Mouse (Mus musculus): ENCODE results near the gene Magohb.

Gene Magohb

GRCm38 (mm10) chr6:131262778-131263177, 30.3 kb downstream of the Magohb start:
- in situ Hi-C loops (cut with MseI, MboI): no loop called here

- in situ Hi-C loops (cut with MseI, MboI): no loop called here
Observed at GRCm38 (mm10) chr6:131262009-131262408, 31.0 kb downstream of the Magohb start.

- in situ Hi-C loops (cut with MseI, MboI): no loop called here
Observed at GRCm38 (mm10) chr6:131247206-131247605, 45.8 kb downstream of the Magohb start, which contains the start of gene Klra2. TSS of gene Klra2 (minus strand) at chr6:131247362.

GRCm38 (mm10) chr6:131245081-131245480, 48.0 kb downstream of the Magohb start:
- in situ Hi-C loops (cut with MseI, MboI): no loop called here

All from mouse trophoblast stem cell (cell line).